12 mouse cellular contexts compared by ENCODE assay signal in the genomic region with DNA sequence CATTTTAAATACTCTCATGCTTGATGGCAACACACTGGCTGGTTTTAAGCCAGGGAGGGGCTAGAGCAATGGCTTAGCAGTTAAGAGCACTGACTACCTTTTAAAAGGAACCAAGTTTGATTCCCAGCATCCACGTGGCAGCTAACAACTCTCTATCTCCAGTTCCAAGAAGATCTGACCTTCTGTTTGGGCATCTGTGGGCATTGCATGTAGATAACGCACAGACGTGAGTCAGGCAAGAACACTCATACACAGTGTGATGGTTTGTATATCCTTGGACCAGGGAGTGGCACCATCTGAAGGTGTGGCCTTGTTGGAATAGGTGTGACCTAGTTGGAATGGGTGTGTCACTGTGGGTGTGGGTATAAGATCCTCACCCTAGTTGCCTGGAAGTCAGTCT. TPM values are rescaled to one million over a fixed set of nuclear protein-coding genes. Genes with fewer than 3 reads are reported as not detected.
"Had no signal": no experiment of that assay in that cellular context is flagged by ENCODE, and none has a peak within 500 bp of the region (broad histone marks: within the 10 kb centered on the region; RNA-seq: fewer than 3 reads in every experiment).

No protein-coding gene starts in this region.

RNA-seq across cellular contexts. Expression of a gene that starts 14.5 kb away (rescaled TPM):
- total RNA-seq: megakaryocyte, adult 5-6 weeks; megakaryocyte-erythroid progenitor cell, adult 5-6 weeks had no signal
- polyA plus RNA-seq: lung, embryonic 14.5 days; midbrain, embryonic 10.5 days; midbrain, embryonic 12.5 days; midbrain, embryonic 14.5 days; midbrain, embryonic 16.5 days; neural tube, embryonic 11.5 days; neural tube, embryonic 13.5 days; neural tube, embryonic 15.5 days; stomach, embryonic 14.5 days; urinary bladder, adult 2 months had no signal
